Mouse (Mus musculus) embryonic facial prominence, embryonic 12.5 days (tissue): ENCODE data around the gene Tuft1. TPM values are rescaled to one million over a fixed set of nuclear protein-coding genes. Genes with fewer than 3 reads are reported as not detected.

Experiments used
- ATAC-seq: fragments of 200-750 bp; cut with Nextera tagmentation; 2 replicates; pipeline ENCODE4 v1.8.0; 2017; ENCODE audit not compliant: insufficient number of reproducible peaks, insufficient read depth, low FRiP score, low TSS enrichment
- H3K27ac ChIP-seq: fragments of 300-500 bp; sonication (generic); 2 replicates; pipeline ENCODE4 v1.5.1; 2016; ENCODE audit warnings: mild to moderate bottlenecking
- H3K27me3 ChIP-seq: fragments of 300-500 bp; sonication (generic); 2 replicates; pipeline ENCODE4 v1.6.1; 2016; ENCODE audit warnings: mild to moderate bottlenecking, moderate library complexity
- H3K36me3 ChIP-seq: fragments of 300-500 bp; sonication (generic); 2 replicates; pipeline ENCODE4 v1.6.1; 2016; ENCODE audit warnings: mild to moderate bottlenecking
- H3K4me1 ChIP-seq: fragments of 300-500 bp; sonication (generic); 2 replicates; pipeline ENCODE4 v1.6.1; 2016
- H3K4me2 ChIP-seq: fragments of 300-500 bp; sonication (generic); replicated peaks from 2 replicates; pipeline ENCODE4 v1.6.1; 2016; ENCODE audit warnings: mild to moderate bottlenecking, moderate library complexity
- H3K4me3 ChIP-seq: fragments of 300-500 bp; sonication (generic); 2 replicates; pipeline ENCODE4 v1.5.1; 2016; ENCODE audit warnings: mild to moderate bottlenecking
- H3K9ac ChIP-seq: fragments of 300-500 bp; sonication (generic); 2 replicates; pipeline ENCODE4 v1.6.1; 2016; ENCODE audit warnings: mild to moderate bottlenecking, moderate library complexity
- H3K9me3 ChIP-seq: fragments of 300-500 bp; sonication (generic); 2 replicates; pipeline ENCODE4 v1.6.1; 2016; ENCODE audit warnings: mild to moderate bottlenecking, moderate library complexity
- WGBS: fragments of 180-500 bp; shearing (Covaris S2); methylation state at CpG from one replicate; pipeline ENCODE4 v1.1.7; 2016; 5-methylcytosine and 5-hydroxymethylcytosine counted together
- polyA plus RNA-seq: library from polyadenylated mRNA; unstranded; fragments of >200 nt; fragmentation: Nextera tagmentation; extraction: Ambion mirVana; gene quantifications from 2 replicates; pipeline ENCODE4 v1.2.1, GENCODE M21; 2016

Gene Tuft1
- polyA plus RNA-seq, 1 experiment from 2014 or later = 4.4 TPM

GRCm38 (mm10) chr3:94582456-94582891, 76.2 kb downstream of the Tuft1 start, which contains the start of gene Snx27:
Snx27 (minus strand) TSS chr3:94582716.
- no peaks in the 10 kb centered on the region for H3K27me3 ChIP-seq
- peak within 1 kb of the TSS; percentile 91 for H3K9ac ChIP-seq
- H3K9me3 ChIP-seq = no peaks in the 10 kb centered on the region
- peak within 1 kb of the TSS; percentile 86 for H3K27ac ChIP-seq
- H3K4me3 ChIP-seq = peak within 1 kb of the TSS; percentile 85
- H3K4me2 ChIP-seq = peak within 1 kb of the TSS; percentile 89
- ATAC-seq = peak; percentile 98
- H3K4me1 ChIP-seq = peaks cover 19% of the 10 kb centered on the region
- under 1% methylated on average over 41 of the region's 42 CpGs for WGBS
- no peaks in the 10 kb centered on the region for H3K36me3 ChIP-seq

- under 1% methylated on average over 48 of the region's 48 CpGs for WGBS
- no peaks in the 10 kb centered on the region for H3K36me3 ChIP-seq
- H3K9ac ChIP-seq = peak overlapping the region; percentile 91
- peak overlapping the region; percentile 89 for H3K4me2 ChIP-seq
- H3K27me3 ChIP-seq = no peaks in the 10 kb centered on the region
- H3K9me3 ChIP-seq = no peaks in the 10 kb centered on the region
- H3K4me1 ChIP-seq = peaks cover 19% of the 10 kb centered on the region
- peak overlapping the region; percentile 85 for H3K4me3 ChIP-seq
- H3K27ac ChIP-seq = peak overlapping the region; percentile 86
- ATAC-seq = peak; percentile 77
These were observed 76.7 kb downstream of the Tuft1 start for GRCm38 (mm10) chr3:94581793-94582455.

DNA sequence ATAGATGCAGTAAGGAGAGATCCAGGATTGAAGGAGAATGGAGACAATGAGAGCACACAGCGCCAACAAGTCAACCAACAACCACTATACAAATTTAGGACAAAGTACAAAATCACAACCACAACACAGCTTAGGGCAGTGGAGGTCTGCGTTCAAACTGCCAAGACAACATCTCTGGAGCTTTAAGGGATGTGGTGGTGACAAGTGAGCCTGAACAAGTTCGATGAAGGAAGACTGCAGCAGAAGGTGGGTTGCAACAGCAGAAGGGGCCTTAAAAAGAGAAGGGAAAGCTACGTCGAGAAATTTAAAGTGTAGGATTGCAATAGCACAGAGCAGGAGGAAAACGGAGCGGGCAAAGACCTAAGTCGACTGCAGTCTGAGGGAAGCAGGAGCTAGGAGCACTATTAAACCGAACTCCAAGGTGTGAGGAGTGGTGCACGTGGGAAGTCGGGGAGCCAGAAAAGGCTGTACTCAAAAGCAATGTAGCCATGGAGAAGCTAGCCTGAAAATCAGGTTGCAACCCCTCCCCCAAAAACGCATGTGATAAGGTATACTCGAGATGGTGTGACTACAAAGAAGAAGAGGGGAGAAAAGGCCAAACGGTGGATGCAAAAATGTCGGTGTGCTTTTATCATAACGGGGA, 77.4 kb downstream of the Tuft1 start:
- H3K27me3 ChIP-seq = no peaks in the 10 kb centered on the region
- peak overlapping the region; percentile 91 for H3K9ac ChIP-seq
- H3K9me3 ChIP-seq = no peaks in the 10 kb centered on the region
- no peak for ATAC-seq
- WGBS = 2% methylated on average over 16 of the region's 16 CpGs
- no peaks in the 10 kb centered on the region for H3K36me3 ChIP-seq
- H3K4me1 ChIP-seq = peaks cover 19% of the 10 kb centered on the region
- peak overlapping the region; percentile 86; the same call in 1 of the 2 replicates for H3K27ac ChIP-seq
- peak overlapping the region; percentile 89 for H3K4me2 ChIP-seq
- peak overlapping the region; percentile 85 for H3K4me3 ChIP-seq

DNA sequence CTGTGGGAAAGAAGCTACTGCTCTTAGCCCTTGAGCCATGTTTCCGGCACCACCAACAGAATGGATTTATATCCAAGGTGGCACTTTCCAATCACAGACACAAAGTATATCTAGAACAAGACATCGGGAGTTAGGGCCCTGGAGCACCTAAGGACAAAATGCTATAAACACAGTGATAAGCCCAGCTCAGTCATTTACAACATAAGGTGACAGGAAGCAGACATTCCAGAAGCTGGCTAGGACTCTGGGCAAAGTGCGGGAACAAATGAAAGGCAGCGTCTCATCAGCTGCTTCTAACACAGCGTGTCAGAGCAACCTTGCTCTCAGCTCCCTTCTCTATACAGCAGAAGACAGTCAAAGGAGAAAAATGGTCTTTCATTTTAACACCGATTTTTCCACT, 84.2 kb downstream of the Tuft1 start:
- ATAC-seq = no peak
- no peaks in the 10 kb centered on the region for H3K9me3 ChIP-seq
- 89% methylated on average over 6 of the region's 6 CpGs for WGBS
- no peak overlapping the region for H3K4me3 ChIP-seq
- H3K4me1 ChIP-seq = peaks cover 7% of the 10 kb centered on the region; the same call in 1 of the 2 replicates
- H3K27me3 ChIP-seq = no peaks in the 10 kb centered on the region
- no peak overlapping the region for H3K4me2 ChIP-seq
- no peak overlapping the region for H3K9ac ChIP-seq
- no peaks in the 10 kb centered on the region for H3K36me3 ChIP-seq
- no peak overlapping the region for H3K27ac ChIP-seq

DNA sequence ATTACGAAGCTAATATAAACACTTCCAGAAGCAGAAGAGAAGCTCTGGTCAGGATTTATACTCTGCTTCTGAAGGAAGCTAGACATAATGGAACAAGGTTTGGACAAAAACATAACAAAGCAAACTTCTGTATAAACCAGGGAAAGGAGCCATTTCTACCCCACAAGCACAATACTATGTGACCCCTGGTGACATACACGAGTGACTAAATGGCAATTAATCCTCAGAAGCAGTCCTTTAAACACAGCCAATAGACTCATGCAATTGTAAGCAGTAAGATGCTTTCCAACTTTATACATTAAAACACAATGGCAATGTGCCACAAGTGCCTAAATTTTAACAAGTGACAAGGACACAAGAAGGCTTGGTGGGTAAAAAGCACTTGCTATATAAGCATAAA, 91.4 kb downstream of the Tuft1 start:
- peaks cover 8% of the 10 kb centered on the region; the same call in 1 of the 2 replicates for H3K4me1 ChIP-seq
- ATAC-seq = no peak
- no peaks in the 10 kb centered on the region for H3K36me3 ChIP-seq
- no peaks in the 10 kb centered on the region for H3K9me3 ChIP-seq
- H3K4me3 ChIP-seq = no peak overlapping the region
- H3K27ac ChIP-seq = no peak overlapping the region
- H3K4me2 ChIP-seq = no peak overlapping the region
- H3K9ac ChIP-seq = no peak overlapping the region
- no peaks in the 10 kb centered on the region for H3K27me3 ChIP-seq
- 62% methylated on average over 2 of the region's 2 CpGs for WGBS

GRCm38 (mm10) chr3:94565557-94565956, 93.1 kb downstream of the Tuft1 start:
- H3K9ac ChIP-seq = no peak overlapping the region
- peaks cover 8% of the 10 kb centered on the region; the same call in 1 of the 2 replicates for H3K4me1 ChIP-seq
- no peaks in the 10 kb centered on the region for H3K27me3 ChIP-seq
- no peak overlapping the region for H3K4me2 ChIP-seq
- ATAC-seq = no peak
- no peaks in the 10 kb centered on the region for H3K9me3 ChIP-seq
- 63% methylated on average over 2 of the region's 2 CpGs for WGBS
- H3K4me3 ChIP-seq = no peak overlapping the region
- H3K27ac ChIP-seq = no peak overlapping the region
- no peaks in the 10 kb centered on the region for H3K36me3 ChIP-seq

GRCm38 (mm10) chr3:94565127-94565526, 93.5 kb downstream of the Tuft1 start:
- H3K9ac ChIP-seq = no peak overlapping the region
- H3K27ac ChIP-seq = peak overlapping the region; percentile 75
- H3K4me2 ChIP-seq = no peak overlapping the region
- no peaks in the 10 kb centered on the region for H3K27me3 ChIP-seq
- peaks cover 8% of the 10 kb centered on the region; the same call in 1 of the 2 replicates for H3K4me1 ChIP-seq
- no peak for ATAC-seq
- H3K9me3 ChIP-seq = no peaks in the 10 kb centered on the region
- no peak overlapping the region for H3K4me3 ChIP-seq
- 0 out of 2 replicates have a peak, but pooled peaks cover 1% of the 10 kb centered on the region for H3K36me3 ChIP-seq
- 38% methylated on average over 3 of the region's 3 CpGs for WGBS

GRCm38 (mm10) chr3:94564356-94565010, 94.2 kb downstream of the Tuft1 start:
- 63% methylated on average over 4 of the region's 4 CpGs for WGBS
- Histone ChIP-seq H3K9me3 (no peaks in the 10 kb centered on the region), H3K4me3 (no peak overlapping the region), H3K36me3 (peaks cover 8% of the 10 kb centered on the region; the same call in 1 of the 2 replicates), H3K4me1 (peaks cover 8% of the 10 kb centered on the region; the same call in 1 of the 2 replicates), H3K4me2 (no peak overlapping the region), H3K27me3 (no peaks in the 10 kb centered on the region), H3K9ac (no peak overlapping the region), H3K27ac (no peak overlapping the region)
- ATAC-seq = no peak

GRCm38 (mm10) chr3:94563163-94563562, 95.5 kb downstream of the Tuft1 start:
- Histone ChIP-seq H3K4me2 (no peak overlapping the region), H3K9me3 (no peaks in the 10 kb centered on the region), H3K9ac (no peak overlapping the region), H3K27ac (no peak overlapping the region), H3K36me3 (peaks cover 18% of the 10 kb centered on the region), H3K4me3 (no peak overlapping the region), H3K4me1 (peaks cover 8% of the 10 kb centered on the region; the same call in 1 of the 2 replicates), H3K27me3 (no peaks in the 10 kb centered on the region)
- 77% methylated on average over 3 of the region's 3 CpGs for WGBS
- no peak for ATAC-seq
